Mouse (Mus musculus) hindbrain, embryonic 12.5 days (tissue): ENCODE results near the gene Zfp874a. TPM values are rescaled to one million over a fixed set of nuclear protein-coding genes. Genes with fewer than 3 reads are reported as not detected.
"Not testable (repeated sequence)": the region's sequence is repeated elsewhere in the genome, so short reads cannot be mapped to it uniquely, and the experiment has no call there.

ENCODE experiments used
- ATAC-seq: fragments of 200-750 bp; cut with Nextera tagmentation; 2 replicates; pipeline ENCODE4 v1.8.0; 2017; ENCODE audit warnings: moderate TSS enrichment; ENCODE audit not compliant: low FRiP score
- H3K27ac ChIP-seq: fragments of 300-500 bp; sonication (generic); 2 replicates; pipeline ENCODE4 v1.5.1; 2016; ENCODE audit warnings: mild to moderate bottlenecking
- H3K27me3 ChIP-seq: fragments of 300-500 bp; sonication (generic); 2 replicates; pipeline ENCODE4 v1.6.1; 2016; ENCODE audit warnings: mild to moderate bottlenecking
- H3K36me3 ChIP-seq: fragments of 300-500 bp; sonication (generic); 2 replicates; pipeline ENCODE4 v1.6.1; 2016; ENCODE audit warnings: mild to moderate bottlenecking
- H3K4me1 ChIP-seq: fragments of 300-500 bp; sonication (generic); 2 replicates; pipeline ENCODE4 v1.6.1; 2016
- H3K4me2 ChIP-seq: fragments of 300-500 bp; sonication (generic); replicated peaks from 2 replicates; pipeline ENCODE4 v1.6.1; 2016; ENCODE audit warnings: mild to moderate bottlenecking
- H3K4me3 ChIP-seq: fragments of 300-500 bp; sonication (generic); 2 replicates; pipeline ENCODE4 v1.5.1; 2016; ENCODE audit warnings: mild to moderate bottlenecking
- H3K9ac ChIP-seq: fragments of 300-500 bp; sonication (generic); 2 replicates; pipeline ENCODE4 v1.6.1; 2016; ENCODE audit warnings: mild to moderate bottlenecking, moderate library complexity
- H3K9me3 ChIP-seq: fragments of 300-500 bp; sonication (generic); replicated peaks from 2 replicates; pipeline ENCODE4 v1.6.1; 2016; ENCODE audit warnings: mild to moderate bottlenecking
- WGBS: fragments of 180-500 bp; shearing (Covaris S2); methylation state at CpG from one replicate; pipeline ENCODE4 v1.1.7; 2016; 5-methylcytosine and 5-hydroxymethylcytosine counted together
- polyA plus RNA-seq: library from polyadenylated mRNA; unstranded; fragments of >200 nt; fragmentation: Nextera tagmentation; extraction: Ambion mirVana; gene quantifications from 2 replicates; pipeline ENCODE4 v1.2.1, GENCODE M21; 2016

Gene Zfp874a
- 7.1 and 8.3 TPM in 2 replicates for polyA plus RNA-seq

GRCm38 (mm10) chr13:67451172-67452020 is at the start of gene Zfp874a:
Gene Zfp874a (minus strand): TSS chr13:67451624.
- H3K27ac ChIP-seq = no peak within 1 kb of the TSS
- no peaks in the 10 kb centered on the region for H3K4me1 ChIP-seq
- H3K36me3 ChIP-seq = 0 out of 2 replicates have a peak, but pooled peaks cover 3% of the 10 kb centered on the region
- ATAC-seq = peak; percentile 97
- H3K4me3 ChIP-seq = peak within 1 kb of the TSS; percentile 53
- H3K27me3 ChIP-seq = no peaks in the 10 kb centered on the region
- 1% methylated on average over 20 of the region's 20 CpGs for WGBS
- no peaks in the 10 kb centered on the region for H3K9me3 ChIP-seq
- H3K9ac ChIP-seq = peak within 1 kb of the TSS; percentile 60
- H3K4me2 ChIP-seq = peak within 1 kb of the TSS; percentile 77

GRCm38 (mm10) chr13:67500908-67501307 is 49.5 kb upstream of the Zfp874a start:
- Histone ChIP-seq H3K36me3 (0 out of 2 replicates have a peak, but pooled peaks cover 2% of the 10 kb centered on the region), H3K27me3 (no peaks in the 10 kb centered on the region), H3K4me3 (no peak overlapping the region), H3K27ac (no peak overlapping the region), H3K9ac (no peak overlapping the region), H3K9me3 (no peaks in the 10 kb centered on the region), H3K4me1 (peaks cover 7% of the 10 kb centered on the region), H3K4me2 (no peak overlapping the region)
- peak; percentile 54; the same call in 1 of the 2 replicates for ATAC-seq
- WGBS = 83% methylated on average over 1 of the region's 1 CpGs

GRCm38 (mm10) chr13:67500084-67500719 is 48.8 kb upstream of the Zfp874a start, which contains the start of gene Zfp58:
Gene Zfp58 (minus strand): TSS chr13:67500555.
- H3K4me1 ChIP-seq = peaks cover 7% of the 10 kb centered on the region
- H3K9ac ChIP-seq = peak within 1 kb of the TSS; percentile 71
- H3K27me3 ChIP-seq = no peaks in the 10 kb centered on the region
- H3K27ac ChIP-seq = 0 out of 2 replicates have a peak within 1 kb of the TSS, but pooled peaks have one; percentile 5
- H3K4me2 ChIP-seq = peak within 1 kb of the TSS; percentile 70
- peak; percentile 96 for ATAC-seq
- peaks cover 7% of the 10 kb centered on the region; the same call in 1 of the 2 replicates for H3K36me3 ChIP-seq
- peak within 1 kb of the TSS; percentile 69 for H3K4me3 ChIP-seq
- WGBS = under 1% methylated on average over 22 of the region's 22 CpGs
- no peaks in the 10 kb centered on the region for H3K9me3 ChIP-seq

GRCm38 (mm10) chr13:67495631-67496030 is 44.2 kb upstream of the Zfp874a start:
- WGBS = 91% methylated on average over 1 of the region's 1 CpGs
- ATAC-seq = no peak
- H3K9me3 ChIP-seq = peaks cover 16% of the 10 kb centered on the region
- H3K9ac ChIP-seq = no peak overlapping the region
- H3K27me3 ChIP-seq = no peaks in the 10 kb centered on the region
- H3K4me2 ChIP-seq = no peak overlapping the region
- H3K4me1 ChIP-seq = peaks cover 7% of the 10 kb centered on the region
- no peak overlapping the region for H3K4me3 ChIP-seq
- no peak overlapping the region for H3K27ac ChIP-seq
- H3K36me3 ChIP-seq = peaks cover 49% of the 10 kb centered on the region

GRCm38 (mm10) chr13:67484424-67484811 is 33.0 kb upstream of the Zfp874a start:
- Histone ChIP-seq H3K36me3 (peaks cover 14% of the 10 kb centered on the region; the same call in 1 of the 2 replicates), H3K4me3 (peak overlapping the region; percentile 54), H3K4me2 (peak overlapping the region; percentile 61), H3K9me3 (no peaks in the 10 kb centered on the region), H3K27me3 (no peaks in the 10 kb centered on the region), H3K4me1 (peaks cover 4% of the 10 kb centered on the region; the same call in 1 of the 2 replicates), H3K27ac (no peak overlapping the region), H3K9ac (peak overlapping the region; percentile 53; the same call in 1 of the 2 replicates)
- WGBS = 47% methylated on average over 8 of the region's 8 CpGs
- ATAC-seq = peak; percentile 69

GRCm38 (mm10) chr13:67483625-67484423 is 32.4 kb upstream of the Zfp874a start, which contains the start of gene Zfp874b:
Gene Zfp874b (minus strand): TSS chr13:67484258.
- Histone ChIP-seq H3K9me3 (no peaks in the 10 kb centered on the region), H3K27me3 (no peaks in the 10 kb centered on the region), H3K4me2 (peak within 1 kb of the TSS; percentile 61), H3K4me3 (peak within 1 kb of the TSS; percentile 54), H3K4me1 (peaks cover 4% of the 10 kb centered on the region; the same call in 1 of the 2 replicates), H3K36me3 (0 out of 2 replicates have a peak, but pooled peaks cover 11% of the 10 kb centered on the region), H3K9ac (peak within 1 kb of the TSS; percentile 53), H3K27ac (no peak within 1 kb of the TSS)
- WGBS = 6% methylated on average over 20 of the region's 20 CpGs
- peak; percentile 95 for ATAC-seq

- Histone ChIP-seq H3K27ac (no peak overlapping the region), H3K4me1 (peaks cover 4% of the 10 kb centered on the region; the same call in 1 of the 2 replicates), H3K9ac (no peak overlapping the region), H3K36me3 (no peaks in the 10 kb centered on the region), H3K9me3 (no peaks in the 10 kb centered on the region), H3K4me3 (no peak overlapping the region), H3K4me2 (no peak overlapping the region), H3K27me3 (no peaks in the 10 kb centered on the region)
- 71% methylated on average over 4 of the region's 4 CpGs for WGBS
- ATAC-seq = no peak
Measured at GRCm38 (mm10) chr13:67481528-67481927, 30.1 kb upstream of the Zfp874a start.

GRCm38 (mm10) chr13:67469274-67469673 is 17.9 kb upstream of the Zfp874a start:
- Histone ChIP-seq H3K9ac (no peak overlapping the region), H3K4me3 (no peak overlapping the region), H3K36me3 (peaks cover 8% of the 10 kb centered on the region; the same call in 1 of the 2 replicates), H3K27me3 (no peaks in the 10 kb centered on the region), H3K27ac (no peak overlapping the region), H3K9me3 (no peaks in the 10 kb centered on the region), H3K4me2 (no peak overlapping the region), H3K4me1 (no peaks in the 10 kb centered on the region)
- 85% methylated on average over 3 of the region's 3 CpGs for WGBS
- ATAC-seq = no peak

- H3K9ac ChIP-seq, H3K4me2 ChIP-seq, H3K36me3 ChIP-seq, H3K27me3 ChIP-seq, H3K4me1 ChIP-seq, H3K9me3 ChIP-seq, H3K4me3 ChIP-seq, H3K27ac ChIP-seq, ATAC-seq: not testable (repeated sequence)
- 84% methylated on average over 3 of the region's 5 CpGs for WGBS
Measured at GRCm38 (mm10) chr13:67463506-67464185, 12.2 kb upstream of the Zfp874a start.

- no peaks in the 10 kb centered on the region for H3K27me3 ChIP-seq
- peak overlapping the region; percentile 53 for H3K4me3 ChIP-seq
- ATAC-seq = no peak
- peak overlapping the region; percentile 77 for H3K4me2 ChIP-seq
- H3K27ac ChIP-seq = no peak overlapping the region
- peak overlapping the region; percentile 60; the same call in 1 of the 2 replicates for H3K9ac ChIP-seq
- no peaks in the 10 kb centered on the region for H3K4me1 ChIP-seq
- no peaks in the 10 kb centered on the region for H3K9me3 ChIP-seq
- no peaks in the 10 kb centered on the region for H3K36me3 ChIP-seq
- WGBS = 5% methylated on average over 3 of the region's 3 CpGs
Measured at GRCm38 (mm10) chr13:67452021-67452309, 541 bp upstream of the Zfp874a start.

- not testable (repeated sequence) for H3K36me3 ChIP-seq, ATAC-seq, H3K9ac ChIP-seq, H3K4me1 ChIP-seq, H3K4me2 ChIP-seq, H3K9me3 ChIP-seq, H3K4me3 ChIP-seq, H3K27me3 ChIP-seq, H3K27ac ChIP-seq
- 88% methylated on average over 1 of the region's 3 CpGs for WGBS
Measured at GRCm38 (mm10) chr13:67437095-67437494, 14.3 kb downstream of the Zfp874a start.
